Mouse (Mus musculus) cerebellum, adult 11-12 months (tissue): Measurements from ENCODE around the gene Slc25a25.
A peak's percentile ranks its signal among the peaks of the same experiment; 100 is the strongest.

Source experiments
- DNase-seq: peaks from one replicate; pipeline ENCODE4 v3.0.0; 2022

Gene Slc25a25

DNA sequence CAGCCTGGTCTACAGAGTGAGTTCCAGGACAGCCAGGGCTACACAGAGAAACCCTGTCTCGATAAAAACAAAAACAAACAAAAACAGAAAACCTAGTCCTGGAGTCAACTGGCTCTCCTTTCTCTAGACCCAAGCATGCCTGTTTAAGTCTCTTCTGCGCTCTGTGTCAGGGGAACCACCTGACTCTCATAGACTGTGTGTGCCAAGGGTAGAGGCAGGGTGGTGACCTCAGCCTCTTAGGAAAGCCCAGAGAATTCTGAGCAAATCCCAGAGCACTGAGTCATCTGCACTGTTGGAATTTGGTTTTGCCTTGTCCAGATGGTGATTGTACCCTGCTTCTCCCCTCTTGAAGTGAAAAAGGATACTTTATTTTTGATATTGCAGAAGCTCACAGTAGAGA, 7.1 kb upstream of the Slc25a25 start:
- no peak for DNase-seq

DNA sequence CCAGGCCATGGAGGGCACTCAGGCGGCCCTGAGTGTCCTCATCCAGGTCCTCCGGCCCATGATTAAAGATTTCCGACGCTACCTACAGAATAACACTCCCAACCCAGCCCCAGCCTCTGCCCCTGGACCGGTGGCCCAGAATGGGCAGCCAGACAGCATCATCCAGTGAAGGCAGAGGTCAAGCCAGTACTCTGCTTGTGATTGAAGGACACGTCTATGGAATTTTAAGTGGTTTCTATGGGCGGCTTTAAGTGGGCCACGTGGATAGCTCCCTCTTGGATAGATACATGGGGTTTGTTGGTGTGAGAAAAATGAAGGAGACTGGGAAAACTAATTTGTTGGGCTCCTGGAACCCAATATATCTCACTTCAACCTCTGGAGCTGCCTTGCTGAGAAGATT, 3.9 kb upstream of the Slc25a25 start:
- no peak for DNase-seq

DNA sequence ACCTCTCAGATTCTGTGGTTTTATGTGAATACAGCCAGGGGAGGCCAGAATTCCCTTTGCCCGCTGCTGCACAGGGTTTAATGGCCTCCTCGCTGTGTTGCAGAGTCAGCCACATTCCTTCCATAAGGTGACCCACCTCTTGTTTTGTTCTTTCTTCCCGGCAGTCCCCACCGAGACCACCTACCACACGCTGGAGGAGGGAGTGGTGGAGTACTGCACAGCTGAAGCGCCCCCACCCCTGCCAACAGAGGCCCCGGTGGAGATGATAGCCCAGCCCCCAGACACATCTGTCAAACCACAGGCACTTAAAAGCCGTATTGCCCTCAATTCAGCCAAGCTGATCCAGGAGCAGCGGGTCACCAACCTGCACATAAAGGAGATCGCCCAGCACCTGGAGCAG, 3.4 kb upstream of the Slc25a25 start:
- DNase-seq = no peak

DNA sequence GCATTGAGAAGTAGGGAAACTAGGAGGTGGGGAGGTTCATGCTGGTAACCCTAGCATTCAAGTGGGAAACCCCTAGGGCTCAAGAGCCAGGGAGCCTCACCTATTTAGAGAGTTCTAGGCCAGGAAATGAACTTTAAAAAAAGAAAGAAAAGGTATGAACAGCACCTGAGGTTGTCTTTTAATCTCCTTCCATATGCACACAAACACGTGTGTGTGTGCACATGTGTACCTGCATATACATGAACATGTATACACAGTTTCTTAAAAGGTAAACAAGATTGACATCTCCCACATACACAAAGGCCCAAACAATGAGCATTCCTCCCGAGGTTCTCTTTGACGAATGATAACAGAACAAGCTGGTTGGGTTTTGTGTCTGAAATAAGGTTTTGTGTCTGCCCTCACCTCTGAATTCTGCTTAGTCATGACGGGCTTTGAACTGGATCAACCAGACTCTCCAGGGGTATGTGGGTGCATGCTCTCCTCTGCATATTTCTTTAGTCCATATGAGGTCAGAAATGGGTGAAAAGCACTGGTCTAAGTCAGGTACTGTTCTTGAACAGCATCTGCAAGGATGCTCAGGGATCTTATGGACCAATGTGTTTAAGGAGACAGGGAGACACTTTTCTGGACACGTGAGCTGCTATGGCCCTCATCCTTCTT, 2.5 kb upstream of the Slc25a25 start:
- DNase-seq = no peak

DNA sequence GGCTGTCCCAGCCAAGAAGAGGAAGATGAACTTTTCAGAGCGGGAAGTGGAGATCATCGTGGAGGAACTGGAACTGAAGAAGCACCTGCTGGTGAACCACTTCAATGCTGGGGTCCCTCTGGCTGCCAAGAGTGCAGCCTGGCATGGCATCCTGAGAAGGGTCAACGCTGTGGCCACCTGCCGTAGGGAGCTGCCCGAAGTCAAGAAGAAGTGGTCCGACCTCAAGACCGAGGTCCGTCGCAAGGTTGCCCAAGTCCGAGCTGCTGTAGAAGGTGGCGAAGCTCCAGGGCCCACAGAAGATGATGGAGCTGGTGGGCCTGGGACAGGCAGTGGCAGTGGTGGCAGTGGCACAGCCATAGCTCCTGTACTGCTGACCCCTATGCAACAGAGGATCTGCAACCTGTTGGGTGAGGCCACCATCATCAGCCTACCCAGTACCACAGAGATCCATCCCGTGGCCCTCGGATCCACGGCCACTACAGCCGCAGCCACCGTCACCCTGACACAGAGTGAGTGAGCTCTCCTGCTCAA, 1.3 kb upstream of the Slc25a25 start:
- peak; percentile 82 for DNase-seq

DNA sequence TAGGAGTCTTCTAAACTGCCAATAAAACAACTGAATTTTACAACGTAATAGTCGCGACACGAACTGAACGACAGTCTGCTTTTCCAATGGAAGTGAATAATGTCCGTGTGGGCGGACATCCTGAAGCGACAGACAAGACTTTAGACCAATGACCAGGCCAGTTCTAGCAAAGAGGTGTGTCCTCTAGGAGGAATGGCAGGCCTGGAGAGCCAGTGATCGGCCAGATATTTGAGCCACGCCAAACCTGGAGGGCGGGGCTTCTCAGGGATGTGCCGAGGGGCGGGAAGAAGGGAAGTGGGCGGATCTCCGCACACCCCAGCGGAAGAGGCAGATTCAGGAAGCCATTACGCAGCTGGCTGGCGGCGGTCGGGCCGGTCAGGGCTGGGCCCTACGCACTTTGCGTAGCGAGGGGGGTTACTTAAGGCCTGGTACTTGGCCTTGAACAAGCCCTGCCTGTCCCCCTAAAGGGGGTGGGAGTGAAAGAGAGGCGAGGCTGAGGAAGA, 676 bp upstream of the Slc25a25 start:
- DNase-seq = peak; percentile 99

DNA sequence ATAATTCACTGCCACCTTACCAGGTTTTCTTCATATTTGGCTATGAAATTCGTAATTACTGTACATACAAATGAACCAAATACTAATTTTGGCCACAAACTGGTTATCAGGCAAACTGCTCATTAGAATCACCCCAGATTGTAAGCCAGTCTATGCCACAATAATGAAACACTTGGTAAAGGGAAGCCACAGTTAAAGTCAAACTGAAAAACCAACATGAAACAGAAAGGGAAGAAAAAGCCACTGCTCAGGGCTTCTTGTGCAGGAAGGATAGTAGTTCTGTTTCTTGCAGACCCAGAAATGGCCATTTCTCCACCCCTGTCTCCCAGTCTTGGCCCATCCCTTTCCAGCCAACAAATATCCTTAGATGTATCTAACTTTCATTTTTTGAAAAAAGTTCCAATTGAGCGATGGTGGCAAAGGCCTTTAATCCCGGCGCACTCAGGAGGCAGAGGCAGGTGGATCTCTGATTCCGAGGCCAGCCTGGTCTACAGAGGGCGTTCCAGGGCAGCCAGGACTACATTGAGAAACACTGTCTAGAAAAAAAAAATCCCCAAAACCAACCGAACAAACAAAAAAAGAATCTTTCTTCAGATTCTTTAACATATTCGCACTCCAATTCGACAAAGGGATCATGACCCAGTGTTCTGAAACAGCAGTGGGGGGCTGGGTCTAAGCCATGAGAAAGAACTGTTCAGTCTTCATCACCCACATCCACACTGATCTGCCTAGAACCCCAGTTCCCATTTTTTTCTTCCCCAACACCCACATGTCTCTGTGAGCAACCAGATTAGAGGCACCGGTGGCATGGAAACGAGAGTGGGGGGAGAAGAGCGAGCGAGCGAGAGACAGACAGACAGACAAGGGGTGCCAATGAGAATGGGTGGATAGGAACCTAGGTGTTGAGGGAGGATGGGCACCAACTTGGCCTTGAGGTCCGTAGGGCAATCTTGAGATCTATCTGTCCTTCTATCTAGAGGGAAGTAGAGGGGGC, 1.2 kb downstream of the Slc25a25 start, which contains the start of gene Naif1:
Gene Naif1 (plus strand): TSS at position 697 of the 994 bp plus-strand sequence.
- DNase-seq = peak; percentile 49

DNA sequence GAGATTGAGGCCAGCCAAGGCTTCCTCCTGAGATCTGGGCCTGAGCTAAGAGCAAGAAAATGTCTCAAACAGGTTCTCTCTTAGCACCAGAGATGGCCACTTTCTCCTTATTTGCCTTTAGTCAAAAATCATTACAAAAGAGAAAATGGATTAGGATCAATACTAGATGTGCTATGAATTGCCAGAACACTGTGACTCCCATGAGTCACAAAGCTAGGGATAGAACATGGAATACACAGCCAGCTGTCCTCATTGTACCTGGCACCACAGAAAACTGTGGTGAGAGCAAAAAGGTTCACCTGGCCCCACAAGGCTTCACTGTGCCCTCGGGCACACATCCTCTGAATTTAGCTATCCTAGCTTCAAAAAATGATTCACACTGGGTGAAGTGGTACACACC, 2.8 kb downstream of the Slc25a25 start:
- DNase-seq = no peak

DNA sequence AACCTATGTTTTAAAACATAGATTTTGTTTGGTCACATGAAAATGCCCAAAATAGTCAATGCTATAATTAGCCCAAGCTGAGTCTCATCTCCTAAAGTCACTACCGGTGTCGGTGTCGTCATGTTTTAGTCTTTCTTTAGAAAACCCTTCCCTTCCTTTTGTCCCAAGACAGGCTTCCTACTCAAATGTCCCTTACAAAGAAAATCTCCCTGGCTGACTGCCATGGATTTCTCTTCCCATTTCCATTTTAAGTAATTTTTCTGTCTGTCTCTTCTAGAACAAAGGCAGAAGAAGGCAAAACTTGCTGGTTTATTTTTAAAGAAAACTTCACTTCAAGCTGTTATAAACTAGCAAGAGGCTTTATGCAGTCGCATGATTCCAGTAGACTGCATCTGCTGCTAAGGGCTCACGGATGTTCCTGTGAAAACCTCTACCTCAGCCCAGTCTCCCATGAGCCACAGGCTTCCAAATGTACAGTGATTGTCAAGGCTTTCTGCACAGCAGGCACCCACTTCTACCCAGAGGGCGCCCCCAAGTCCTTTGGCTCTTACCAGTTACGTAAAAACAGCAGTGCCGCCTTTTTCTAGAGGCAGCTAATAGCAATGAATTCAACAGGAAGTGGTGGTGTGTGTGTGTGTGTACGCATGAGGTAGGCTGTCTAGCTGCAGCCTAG, 3.8 kb downstream of the Slc25a25 start:
- no peak for DNase-seq

DNA sequence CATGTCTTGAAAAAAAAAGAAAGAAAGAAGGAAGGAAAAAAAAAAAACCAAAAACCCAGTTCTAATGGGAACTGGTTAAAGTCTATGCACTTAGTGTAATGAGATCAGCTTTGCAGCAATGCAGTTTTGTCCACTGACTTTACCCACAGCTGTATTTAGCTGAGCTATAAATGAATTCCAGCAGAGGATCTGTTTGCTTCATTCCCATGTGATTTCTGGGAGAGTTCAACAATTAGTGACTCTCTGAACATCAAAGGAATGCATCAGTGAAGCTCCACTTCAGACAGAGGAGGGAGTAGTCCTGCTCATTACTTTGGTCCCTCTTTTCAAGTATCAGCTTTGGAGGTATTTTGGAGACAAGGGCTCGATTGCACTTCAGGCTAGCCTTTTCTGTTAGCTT, 5.7 kb downstream of the Slc25a25 start:
- no peak for DNase-seq

DNA sequence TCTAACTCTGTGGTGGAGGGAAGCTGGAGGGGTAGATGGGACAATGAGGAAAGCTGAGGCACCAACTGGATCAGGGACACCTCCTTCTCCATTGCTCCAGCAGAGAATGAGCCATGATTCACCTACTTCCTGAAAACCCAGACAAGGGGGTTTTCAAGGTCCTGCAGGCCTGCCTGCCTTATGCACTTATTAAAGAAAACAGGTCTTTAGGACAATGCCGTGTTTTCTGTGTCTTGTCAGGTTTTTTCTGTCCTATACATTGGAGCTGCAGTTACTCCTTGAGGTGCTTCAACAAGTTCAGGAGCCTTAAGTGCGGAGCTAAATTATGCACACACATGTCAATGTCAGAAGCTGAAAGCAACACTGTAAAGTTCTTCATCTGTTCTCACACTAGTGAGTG, 9.7 kb downstream of the Slc25a25 start:
- no peak for DNase-seq

DNA sequence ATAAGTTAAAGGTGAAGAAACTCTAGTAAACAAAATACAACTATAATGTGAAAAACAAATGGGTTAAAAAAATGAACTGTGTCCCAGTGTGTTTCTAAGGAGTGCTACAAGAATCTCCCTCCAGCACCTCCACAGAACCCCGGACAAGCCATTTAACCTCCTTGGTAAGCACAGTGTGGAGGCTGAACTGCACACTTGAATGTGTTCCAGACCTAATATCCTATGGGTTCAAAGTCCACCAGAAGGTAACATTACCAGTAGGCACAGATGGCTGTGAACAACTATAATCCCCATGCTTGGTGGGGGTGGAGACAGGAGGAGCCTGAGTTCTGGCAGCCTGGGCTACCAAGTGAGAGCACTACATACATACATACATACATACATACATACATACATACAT, 10.6 kb downstream of the Slc25a25 start:
- no peak for DNase-seq

DNA sequence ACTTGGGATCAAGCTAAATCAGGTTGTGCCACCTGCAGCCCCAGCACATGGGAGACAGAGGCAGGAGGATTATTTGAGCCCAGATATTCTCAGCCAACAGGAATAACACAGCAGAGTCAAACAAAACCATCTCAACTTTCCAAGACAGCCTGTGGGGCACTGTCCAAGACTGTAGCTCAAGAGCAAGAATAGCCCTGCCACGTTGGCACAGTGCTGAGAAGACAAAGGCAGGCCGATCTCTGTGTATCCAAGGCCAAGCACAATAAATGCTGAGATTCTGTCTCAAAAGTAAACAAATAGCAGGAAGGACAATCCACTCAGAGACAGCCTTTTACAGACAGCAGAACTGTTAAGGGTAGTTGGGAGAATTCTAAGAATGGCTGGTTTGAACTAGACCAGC, 11.1 kb downstream of the Slc25a25 start:
- DNase-seq = no peak

DNA sequence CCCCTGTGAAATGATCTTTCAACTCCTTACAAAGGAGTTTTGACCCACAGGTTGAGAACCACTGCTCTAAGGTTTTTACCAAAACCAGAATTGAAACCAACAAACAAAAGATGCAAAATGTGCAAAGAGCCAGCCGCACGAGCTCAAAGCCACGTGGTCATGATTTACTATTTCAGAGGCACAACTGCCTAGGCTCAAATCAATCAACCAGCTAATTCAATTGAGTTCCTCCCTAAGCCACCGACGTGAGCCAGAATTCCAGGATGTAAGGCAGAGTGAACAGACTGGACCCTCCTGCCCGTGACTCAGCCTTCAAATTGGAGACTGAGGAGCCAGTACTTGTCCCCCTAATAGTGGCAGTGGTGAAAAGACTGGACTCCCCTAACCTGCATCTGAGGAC, 12.1 kb downstream of the Slc25a25 start:
- DNase-seq = no peak

DNA sequence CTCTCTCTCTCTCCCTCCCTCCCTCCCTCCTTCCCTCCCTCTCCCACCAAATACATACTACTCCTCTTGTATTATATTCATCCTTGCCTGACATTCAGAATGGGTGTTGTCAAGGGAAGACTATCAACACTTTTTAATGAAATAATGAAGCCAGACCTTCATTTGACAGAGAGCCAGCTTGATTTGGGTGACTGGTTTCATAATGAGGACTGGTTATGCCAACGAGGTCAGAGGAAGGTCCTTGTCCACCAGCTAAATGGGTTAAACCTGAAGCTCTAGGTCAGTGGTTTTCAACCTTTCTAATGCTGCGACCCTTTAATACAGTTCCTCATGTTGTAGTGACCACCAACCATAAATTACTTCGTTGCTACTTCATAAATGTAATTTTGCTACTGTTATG, 12.5 kb downstream of the Slc25a25 start:
- no peak for DNase-seq

DNA sequence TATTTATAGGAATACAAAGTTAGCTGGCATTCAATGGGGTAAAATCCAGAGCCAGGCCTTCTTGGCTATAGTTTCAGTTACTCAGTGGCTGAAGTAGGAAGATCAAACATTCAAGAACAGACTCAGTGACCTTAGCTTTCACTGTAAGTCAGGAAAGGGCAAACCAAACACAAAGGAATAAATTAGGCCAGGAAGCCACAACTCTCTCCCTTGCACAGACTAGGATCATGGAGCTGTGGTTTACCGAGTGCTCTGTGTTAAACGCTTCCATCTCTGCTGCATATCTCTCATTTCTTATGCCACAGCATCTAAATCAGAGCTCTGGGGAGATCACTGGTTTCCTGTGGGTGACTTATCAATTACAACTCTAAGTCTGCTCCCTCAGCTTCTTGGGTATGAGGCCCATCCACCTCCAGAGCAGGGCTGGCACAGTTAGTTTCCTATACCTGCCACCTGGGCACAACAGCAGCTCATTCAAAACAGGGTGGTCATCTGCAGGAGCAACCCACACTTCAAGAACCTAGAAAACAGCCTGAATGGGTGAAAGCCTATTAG, 13.6 kb downstream of the Slc25a25 start:
- DNase-seq = no peak

DNA sequence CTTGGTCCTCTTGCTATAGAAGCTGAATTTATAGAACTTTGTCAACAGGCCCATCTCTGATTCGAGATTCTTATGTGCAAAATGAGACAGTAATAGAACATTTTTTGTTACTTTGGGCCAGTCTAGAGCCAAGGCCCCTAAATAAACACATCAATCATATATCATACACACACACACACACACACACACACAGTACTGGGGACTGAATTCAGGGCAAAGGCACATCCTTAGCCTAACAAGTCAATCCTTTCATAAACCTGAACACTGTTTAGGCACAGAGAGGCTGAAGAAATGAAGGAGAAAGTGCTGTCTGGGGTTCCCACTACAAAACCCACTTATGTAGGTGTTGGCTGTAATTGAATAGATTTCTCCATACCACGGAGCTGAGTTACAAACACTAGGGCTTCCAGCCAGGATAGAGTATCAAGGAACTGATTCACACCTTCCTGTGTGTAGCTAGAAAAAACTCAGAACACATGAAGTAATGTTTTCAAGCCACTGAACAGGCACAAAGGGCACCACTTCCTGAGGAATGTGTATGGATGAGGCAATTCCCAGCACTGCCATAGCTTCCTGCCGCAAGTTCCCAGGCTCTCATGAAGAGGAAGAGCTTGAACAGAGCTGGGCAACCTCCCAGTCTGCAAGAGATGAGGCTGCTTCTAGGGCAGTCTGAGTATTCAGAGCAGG, 14.4 kb downstream of the Slc25a25 start:
- DNase-seq = no peak

DNA sequence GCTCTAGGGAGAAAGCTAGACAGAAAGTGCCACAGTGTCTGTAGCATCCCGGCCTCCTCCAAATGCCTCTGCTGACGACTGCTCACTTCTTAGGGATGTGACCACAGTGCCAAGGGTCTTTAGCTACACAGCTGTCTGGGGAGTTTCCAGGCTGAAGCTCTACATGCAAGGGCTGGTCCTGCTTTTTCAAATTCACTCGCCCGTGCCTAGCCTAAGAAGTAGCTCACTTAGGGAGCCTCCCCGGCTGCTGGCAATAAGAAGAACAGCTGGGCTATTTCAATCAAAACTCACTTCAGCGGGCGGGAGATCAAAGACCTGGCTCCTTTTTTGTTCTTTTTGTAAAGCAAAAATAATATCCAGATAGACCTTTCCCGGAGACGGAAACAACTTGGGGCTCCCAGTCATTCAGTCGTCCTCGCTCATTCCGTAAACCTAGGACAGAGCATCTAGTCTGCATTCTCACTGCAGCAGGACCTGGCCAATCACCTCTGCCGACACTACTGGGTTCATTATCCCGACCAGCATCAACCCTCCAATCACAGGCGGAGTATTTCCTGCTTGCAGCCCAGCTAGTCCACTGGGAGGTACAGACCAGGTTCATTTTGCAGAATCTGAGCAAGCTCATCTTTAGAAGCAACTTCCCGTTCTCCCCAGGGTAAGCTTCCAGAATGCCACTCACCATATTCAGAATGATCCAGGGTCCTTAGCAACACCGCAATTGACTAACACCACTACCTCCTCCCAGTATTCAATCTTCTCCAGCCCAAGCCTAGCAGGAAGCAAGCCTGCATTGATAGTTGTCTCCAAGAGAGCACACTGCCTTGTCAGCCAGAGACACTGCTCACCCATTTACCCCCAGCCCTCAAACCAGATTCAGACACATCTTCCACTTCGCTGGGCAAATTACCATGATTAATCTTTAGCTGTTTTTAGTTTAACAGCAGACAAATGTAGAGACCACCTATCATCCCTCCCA, 20.3 kb downstream of the Slc25a25 start:
- peak; percentile 95 for DNase-seq

DNA sequence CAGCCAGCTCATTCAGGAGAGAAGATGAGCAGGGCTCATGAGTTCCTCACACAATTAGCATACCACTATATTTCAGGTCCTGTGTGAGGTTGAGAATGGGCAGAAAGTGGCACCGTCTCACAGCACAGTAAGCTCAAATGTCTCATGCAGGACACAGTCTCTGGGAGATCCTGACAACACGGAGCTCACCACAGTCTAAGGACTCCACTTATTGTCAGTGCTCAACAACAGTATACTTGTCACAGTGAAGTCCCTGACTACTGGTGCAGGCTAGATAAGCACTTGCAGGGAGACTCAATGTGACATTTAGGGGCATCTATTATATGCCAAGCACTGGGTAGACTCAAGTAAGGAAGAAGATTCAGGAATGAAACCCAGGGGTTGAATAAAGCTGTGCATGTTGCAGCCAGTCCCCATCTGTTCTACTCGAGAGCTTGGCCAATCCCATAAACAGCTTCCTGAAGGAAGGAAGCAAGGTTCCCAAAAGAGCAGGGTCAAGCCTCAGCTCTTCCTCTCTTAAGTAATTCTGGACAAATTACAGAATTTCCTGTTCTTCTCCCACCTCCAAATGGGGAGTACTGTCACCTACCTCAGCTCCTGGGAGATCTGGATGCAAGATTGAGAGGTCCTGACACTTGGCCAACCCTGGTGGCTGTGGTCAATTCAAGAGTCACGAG, 21.9 kb downstream of the Slc25a25 start:
- no peak for DNase-seq

DNA sequence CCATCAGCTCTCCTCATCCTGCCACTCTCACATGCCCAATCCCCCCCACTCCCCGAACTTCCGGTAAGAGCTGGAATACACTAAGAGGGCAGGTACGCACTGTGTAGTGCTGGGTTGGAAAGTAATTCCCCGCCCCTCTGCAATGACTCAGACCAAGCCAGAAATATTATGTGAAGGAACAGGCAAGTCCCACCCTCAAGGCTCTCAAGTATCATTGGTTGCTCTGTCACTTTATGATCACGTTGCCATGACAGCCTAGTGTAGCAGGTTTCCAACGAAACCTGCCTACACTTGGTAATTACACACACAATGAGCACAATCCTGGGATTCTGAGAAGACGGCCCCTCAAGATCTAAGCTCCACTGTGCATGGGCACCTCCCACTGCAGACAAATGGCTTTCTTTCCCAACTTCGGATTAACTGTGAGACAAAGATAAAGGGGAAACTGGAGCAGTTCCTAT, 23.0 kb downstream of the Slc25a25 start:
- no peak for DNase-seq
